Mouse (Mus musculus): Measurements from ENCODE around the gene Cnpy1.

GRCm38 (mm10) chr5:28159072-28159458 lies 86.5 kb downstream of the Cnpy1 start:
- TF ChIP-seq POLR2A (IDR thresholded peaks at IDR 0.05; ENCODE audit: extremely low read depth, insufficient read depth, low read length) (no peak), CTCF (IDR thresholded peaks at IDR 0.05; ENCODE audit: low read depth, low read length) (no peak)
